Mouse (Mus musculus) mouse embryonic stem cell (cell line): ENCODE data around the gene Zkscan8.
"Not testable (repeated sequence)": the region's sequence is repeated elsewhere in the genome, so short reads cannot be mapped to it uniquely, and the experiment has no call there.

Experiments used
- in situ Hi-C, 2 experiments: fragments of 300-500 bp; cut with MboI; formaldehyde crosslinking; loops; 1 replicate in 1 of 2; 3 replicates in 1 of 2; pipeline ENCODE4 v1.14.3; 2019 to 2020; ENCODE audit warnings: low sequenced_read_pairs in 2 of 2, low pct_unique_long_range_greater_than_20kb in 1 of 2, mixed read lengths in 1 of 2; ENCODE audit not compliant: unreplicated experiment in 1 of 2

The Zkscan8 gene

GRCm38 (mm10) chr13:21530781-21531201, at the start of gene Zkscan8:
Zkscan8 (minus strand) TSS chr13:21531120.
- in situ Hi-C loops, result no loop called here

GRCm38 (mm10) chr13:21559793-21560192, 28.9 kb upstream of the Zkscan8 start, which contains the start of gene Olfr1535:
Olfr1535 (minus strand) TSS chr13:21559893.
- in situ Hi-C loops, result no loop called here

- in situ Hi-C loops, result no loop called here
These were observed 19.6 kb upstream of the Zkscan8 start for GRCm38 (mm10) chr13:21550416-21551110.

- in situ Hi-C loops, result no loop called here
These were observed 18.6 kb upstream of the Zkscan8 start for GRCm38 (mm10) chr13:21549487-21549886.

- in situ Hi-C loops, result no loop called here
These were observed 11.8 kb upstream of the Zkscan8 start, which contains the start of gene Olfr1366 for GRCm38 (mm10) chr13:21542708-21543107. Olfr1366 (minus strand) TSS chr13:21542808.

- in situ Hi-C loops, result no loop called here
These were observed 784 bp downstream of the Zkscan8 start for GRCm38 (mm10) chr13:21530136-21530535.

GRCm38 (mm10) chr13:21506221-21506649, 24.7 kb downstream of the Zkscan8 start:
- in situ Hi-C loops, result no loop called here

- in situ Hi-C loops, result no loop called here
These were observed 28.6 kb downstream of the Zkscan8 start for GRCm38 (mm10) chr13:21502296-21502695.

- in situ Hi-C loops, result not testable (repeated sequence)
These were observed 29.7 kb downstream of the Zkscan8 start, which contains the start of gene Gm11273 for GRCm38 (mm10) chr13:21501182-21501581. Gm11273 (minus strand) TSS chr13:21501418.

GRCm38 (mm10) chr13:21495080-21495479, 35.8 kb downstream of the Zkscan8 start, which contains the start of gene AK157302:
AK157302 (plus strand) TSS chr13:21495223.
- in situ Hi-C loops, result no loop called here

GRCm38 (mm10) chr13:21492847-21493246, 38.1 kb downstream of the Zkscan8 start:
- in situ Hi-C loops, result no loop called here

- in situ Hi-C loops, result no loop called here
These were observed 44.0 kb downstream of the Zkscan8 start for GRCm38 (mm10) chr13:21486881-21487280.

- in situ Hi-C loops, result not testable (repeated sequence)
These were observed 51.9 kb downstream of the Zkscan8 start, which contains the start of the genes Zkscan4 and Gm10065 for GRCm38 (mm10) chr13:21478759-21479670. Zkscan4 (plus strand) TSS chr13:21478907. Gm10065 (minus strand) TSS chr13:21479441.

GRCm38 (mm10) chr13:21472427-21472826, 58.5 kb downstream of the Zkscan8 start:
- in situ Hi-C loops, result no loop called here

GRCm38 (mm10) chr13:21469097-21469496, 61.8 kb downstream of the Zkscan8 start:
- in situ Hi-C loops, result no loop called here

- in situ Hi-C loops, result no loop called here
These were observed 62.6 kb downstream of the Zkscan8 start, which contains the start of gene Nkapl for GRCm38 (mm10) chr13:21468061-21469019. Nkapl (minus strand) TSS chr13:21468509.

- in situ Hi-C loops, result no loop called here
These were observed 63.6 kb downstream of the Zkscan8 start for GRCm38 (mm10) chr13:21467336-21467735.
